Mouse (Mus musculus) forebrain, postnatal 0 days (tissue): Measurements from ENCODE around the gene Eme1. TPM values are rescaled to one million over a fixed set of nuclear protein-coding genes. Genes with fewer than 3 reads are reported as not detected.
"Not testable (repeated sequence)": the region's sequence is repeated elsewhere in the genome, so short reads cannot be mapped to it uniquely, and the experiment has no call there.

ENCODE experiments used
- ATAC-seq: fragments of 200-750 bp; cut with Nextera tagmentation; 2 replicates; pipeline ENCODE4 v1.8.0; 2017; ENCODE audit warnings: mild to moderate bottlenecking, moderate library complexity
- DNase-seq: peaks from one replicate; pipeline ENCODE4 v3.0.0-alpha.2; 2015
- H3K27ac ChIP-seq: fragments of 300-500 bp; sonication (generic); 2 replicates; pipeline ENCODE4 v1.5.1; 2014; ENCODE audit warnings: low read depth, mild to moderate bottlenecking, antibody characterized with exemption, low read length, moderate library complexity, mixed read lengths
- H3K27me3 ChIP-seq: fragments of 300-500 bp; sonication (generic); 2 replicates; pipeline ENCODE4 v1.6.1; 2014; ENCODE audit warnings: mild to moderate bottlenecking, low read length, mixed read lengths; ENCODE audit not compliant: insufficient read depth
- H3K36me3 ChIP-seq: fragments of 300-500 bp; sonication (generic); 2 replicates; pipeline ENCODE4 v1.6.1; 2014; ENCODE audit warnings: mild to moderate bottlenecking, moderate library complexity; ENCODE audit not compliant: insufficient read depth
- H3K4me1 ChIP-seq: fragments of 300-500 bp; sonication (generic); 2 replicates; pipeline ENCODE4 v1.6.1; 2014; ENCODE audit warnings: antibody characterized with exemption; ENCODE audit not compliant: insufficient read depth
- H3K4me2 ChIP-seq: fragments of 300-500 bp; sonication (generic); 2 replicates; pipeline ENCODE4 v1.6.1; 2014; ENCODE audit warnings: low read depth, mild to moderate bottlenecking, moderate library complexity
- H3K4me3 ChIP-seq: fragments of 300-500 bp; sonication (generic); 2 replicates; pipeline ENCODE4 v1.5.1; 2014; ENCODE audit warnings: low read depth, low read length, mixed read lengths
- H3K9ac ChIP-seq: fragments of 300-500 bp; sonication (generic); 2 replicates; pipeline ENCODE4 v1.6.1; 2014; ENCODE audit warnings: mild to moderate bottlenecking
- H3K9me3 ChIP-seq: fragments of 300-500 bp; sonication (generic); 2 replicates; pipeline ENCODE4 v1.6.1; 2016; ENCODE audit warnings: low read length
- CTCF ChIP-seq: sonication (generic); IDR thresholded peaks from 2 replicates; pipeline ENCODE4 v1.5.1; 2016; ENCODE audit warnings: antibody characterized with exemption, control low read depth, low read depth
- WGBS: fragments of 180-500 bp; shearing (Covaris S2); extraction: QIAGEN DNeasy Blood & Tissue Kit; methylation state at CpG from one replicate; pipeline ENCODE4 v1.1.7; 2014; 5-methylcytosine and 5-hydroxymethylcytosine counted together
- polyA plus RNA-seq: library from polyadenylated mRNA; unstranded; fragments of >200 nt; fragmentation: Nextera tagmentation; extraction: Ambion mirVana; gene quantifications from 2 replicates; pipeline ENCODE4 v1.2.1, GENCODE M21; 2015
- total RNA-seq: library from RNA; depleted of rRNA; stranded (reverse); fragments of >200 nt; gene quantifications from 2 replicates; pipeline ENCODE4 v1.2.3, GENCODE M21; 2014

The Eme1 gene
- total and polyA plus RNA-seq, 2 experiments from 2014 or later, result 1.4 to 2.4 TPM

DNA sequence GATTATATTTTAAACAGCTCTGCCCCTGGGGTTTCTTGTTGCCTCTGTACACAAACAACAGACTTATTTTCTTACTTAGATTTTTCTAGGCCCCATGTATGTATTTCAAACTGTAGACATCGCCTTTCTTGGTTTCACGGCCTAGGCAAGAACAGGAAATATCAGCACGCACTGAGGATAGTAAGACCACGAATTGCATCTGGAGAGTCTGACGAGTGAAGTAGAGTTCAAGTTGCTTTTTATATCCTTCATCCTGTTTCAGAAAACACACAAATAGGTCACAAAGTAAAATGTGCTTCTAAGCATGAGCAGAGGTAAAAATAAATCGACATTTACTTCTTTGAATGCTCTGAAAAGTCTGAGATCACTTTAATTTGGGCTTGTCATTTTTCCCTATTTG lies 41.7 kb upstream of the Eme1 start:
- no peaks in the 10 kb centered on the region for H3K27me3 ChIP-seq
- DNase-seq (no peak), ATAC-seq (no peak)
- no peak overlapping the region for H3K4me2 ChIP-seq
- no peaks in the 10 kb centered on the region for H3K4me1 ChIP-seq
- no peak for TF ChIP-seq CTCF
- H3K27ac ChIP-seq, result no peak overlapping the region
- 72% methylated on average over 6 of the region's 6 CpGs for WGBS
- H3K9ac ChIP-seq, result no peak overlapping the region
- H3K9me3 ChIP-seq, result no peaks in the 10 kb centered on the region
- H3K4me3 ChIP-seq, result no peak overlapping the region
- no peaks in the 10 kb centered on the region for H3K36me3 ChIP-seq

DNA sequence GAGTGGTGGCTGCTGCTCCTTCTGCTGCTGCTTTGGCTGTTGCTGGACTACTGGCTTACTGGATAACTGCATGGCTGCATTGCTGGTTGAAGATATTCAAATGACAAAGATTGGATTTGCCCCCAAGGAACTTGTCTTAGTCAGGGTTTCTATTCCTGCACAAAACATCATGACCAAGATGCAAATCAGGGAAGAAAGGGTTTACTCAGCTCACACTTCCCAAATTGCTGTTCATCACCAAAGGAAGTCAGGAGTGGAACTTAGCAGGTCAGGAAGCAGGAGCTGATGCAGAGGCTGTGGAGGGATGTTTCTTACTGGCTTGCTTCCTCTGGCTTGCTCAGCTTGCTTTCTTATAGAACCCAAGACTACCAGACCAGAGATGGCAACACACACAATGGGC lies 38.7 kb upstream of the Eme1 start:
- not testable (repeated sequence) for H3K27me3 ChIP-seq, H3K4me2 ChIP-seq, H3K4me1 ChIP-seq, H3K9ac ChIP-seq, H3K4me3 ChIP-seq, H3K36me3 ChIP-seq, ATAC-seq, DNase-seq, H3K9me3 ChIP-seq, H3K27ac ChIP-seq

DNA sequence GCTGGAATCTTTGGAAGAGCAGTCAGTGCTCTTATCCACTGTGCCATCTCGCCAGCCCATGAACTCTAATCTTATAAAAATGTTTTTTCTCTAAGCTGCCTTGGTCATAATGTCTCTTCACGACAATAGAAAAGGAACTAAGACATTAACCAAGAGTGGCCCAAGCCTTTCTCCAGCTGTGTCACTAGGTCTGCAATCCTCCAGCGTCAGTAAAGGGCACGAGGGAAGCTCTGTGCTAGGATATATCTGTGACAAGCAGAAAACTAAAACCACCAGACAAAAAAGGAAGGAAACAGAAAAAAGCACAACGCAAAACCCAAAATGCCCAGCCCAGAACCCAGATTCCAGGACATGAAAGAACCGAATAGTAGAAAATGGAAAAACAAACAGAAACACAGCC lies 33.4 kb upstream of the Eme1 start:
- Histone ChIP-seq H3K4me1 (no peaks in the 10 kb centered on the region), H3K4me3 (no peak overlapping the region), H3K9me3 (no peaks in the 10 kb centered on the region), H3K9ac (no peak overlapping the region), H3K27ac (no peak overlapping the region), H3K4me2 (no peak overlapping the region), H3K36me3 (no peaks in the 10 kb centered on the region), H3K27me3 (no peaks in the 10 kb centered on the region)
- no peak for ATAC-seq
- no peak for DNase-seq
- TF ChIP-seq CTCF, result no peak
- 85% methylated on average over 6 of the region's 6 CpGs for WGBS

DNA sequence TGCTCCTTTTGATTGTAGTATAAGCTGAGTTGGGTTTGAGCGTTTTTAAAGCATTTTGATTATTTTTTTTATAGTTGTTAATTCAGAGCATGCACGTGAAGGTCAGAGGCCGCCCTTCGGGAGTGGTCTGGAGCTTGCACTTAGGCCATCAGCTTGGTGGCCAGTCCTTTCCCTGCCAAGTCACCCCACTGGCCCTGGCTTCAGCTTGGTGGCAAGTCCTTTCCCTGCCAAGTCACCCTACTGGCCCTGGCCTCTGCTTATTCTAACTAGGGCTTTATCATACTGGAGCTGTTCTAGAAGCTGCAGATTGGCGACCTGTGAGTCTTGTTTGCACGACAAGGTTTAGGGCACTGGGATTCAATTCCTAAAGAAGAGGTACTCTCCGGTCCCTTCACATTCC lies 28.7 kb upstream of the Eme1 start:
- Histone ChIP-seq H3K4me1 (no peaks in the 10 kb centered on the region), H3K4me2 (no peak overlapping the region), H3K9ac (no peak overlapping the region), H3K9me3 (no peaks in the 10 kb centered on the region), H3K27me3 (no peaks in the 10 kb centered on the region), H3K36me3 (no peaks in the 10 kb centered on the region), H3K4me3 (no peak overlapping the region), H3K27ac (no peak overlapping the region)
- ATAC-seq (no peak), DNase-seq (no peak)
- no peak for TF ChIP-seq CTCF
- WGBS, result 85% methylated on average over 7 of the region's 7 CpGs

DNA sequence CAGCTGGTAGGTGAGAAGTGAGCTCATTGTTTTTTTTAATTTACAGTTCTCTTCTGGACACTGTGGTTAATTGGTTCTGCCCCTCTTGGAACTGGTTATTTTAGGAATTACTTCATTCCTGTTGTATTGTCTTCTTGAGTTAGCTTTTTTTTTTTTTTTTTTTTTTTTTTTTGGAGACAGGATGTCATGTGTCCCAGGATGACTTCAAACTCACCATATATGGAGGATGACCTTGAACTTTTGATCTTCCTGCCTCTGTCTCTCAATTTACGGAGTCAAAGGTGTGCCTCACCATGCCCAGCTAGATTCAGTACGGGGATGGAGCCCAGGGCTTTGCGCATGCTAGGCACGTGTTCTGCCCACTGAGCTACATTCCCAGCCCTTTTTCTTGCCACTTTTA lies 27.9 kb upstream of the Eme1 start:
- no peaks in the 10 kb centered on the region for H3K36me3 ChIP-seq
- DNase-seq (no peak), ATAC-seq (no peak)
- no peaks in the 10 kb centered on the region for H3K27me3 ChIP-seq
- H3K4me2 ChIP-seq, result no peak overlapping the region
- WGBS, result 87% methylated on average over 4 of the region's 4 CpGs
- TF ChIP-seq CTCF, result no peak
- H3K4me1 ChIP-seq, result peaks cover under 1% of the 10 kb centered on the region; the same call in 1 of the 2 replicates
- H3K4me3 ChIP-seq, result no peak overlapping the region
- H3K9me3 ChIP-seq, result no peaks in the 10 kb centered on the region
- H3K9ac ChIP-seq, result no peak overlapping the region
- H3K27ac ChIP-seq, result no peak overlapping the region

DNA sequence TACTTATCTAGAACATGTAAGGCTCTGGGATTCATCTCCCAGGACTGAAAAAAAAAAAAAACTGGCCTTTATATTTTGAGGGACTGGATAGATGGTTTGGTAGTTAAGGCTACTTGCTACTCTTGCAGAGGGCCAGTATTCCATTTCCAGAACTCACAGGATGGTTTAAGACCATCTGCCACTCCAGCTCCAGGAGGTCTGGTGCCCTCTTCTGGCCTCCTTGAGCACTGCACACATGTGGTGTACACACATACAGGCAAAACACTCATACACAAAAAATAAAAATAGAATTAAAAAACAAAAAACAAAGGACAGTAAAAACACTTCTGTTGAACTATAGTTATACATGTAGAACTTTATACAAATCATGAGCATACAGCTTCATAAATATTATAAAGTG lies 26.9 kb upstream of the Eme1 start:
- Histone ChIP-seq H3K4me2 (no peak overlapping the region), H3K36me3 (no peaks in the 10 kb centered on the region), H3K27me3 (no peaks in the 10 kb centered on the region), H3K4me1 (peaks cover 8% of the 10 kb centered on the region), H3K9me3 (no peaks in the 10 kb centered on the region), H3K27ac (no peak overlapping the region), H3K9ac (no peak overlapping the region), H3K4me3 (no peak overlapping the region)
- DNase-seq (no peak), ATAC-seq (no peak)
- TF ChIP-seq CTCF, result 0 out of 2 replicates have a peak, but pooled peaks have one; percentile 13

DNA sequence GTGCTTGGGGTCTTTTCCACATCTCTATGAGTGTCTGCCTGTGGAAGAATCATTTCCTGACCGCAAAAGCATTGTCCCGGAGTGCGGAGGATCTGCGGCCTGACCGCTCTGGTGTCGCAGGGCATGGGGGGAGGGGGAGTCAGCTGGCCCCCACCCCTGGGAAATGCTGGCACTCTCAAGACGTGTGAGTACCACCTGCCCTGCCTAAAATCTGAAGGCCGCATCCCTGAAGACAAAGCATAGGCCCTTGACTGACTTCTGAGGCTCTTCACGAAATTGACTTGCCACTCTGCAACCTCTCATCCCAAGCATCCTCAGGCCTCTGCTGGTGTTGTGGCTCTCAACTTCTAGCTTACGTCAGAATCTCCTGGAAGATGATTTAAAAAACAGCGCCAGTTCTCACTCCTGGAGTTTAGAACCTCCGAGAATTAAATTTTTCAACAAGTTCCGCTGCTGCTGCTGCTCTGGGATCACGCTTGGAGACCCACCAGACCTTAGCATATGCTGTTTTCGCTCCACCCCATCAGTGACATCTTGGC lies 23.9 kb upstream of the Eme1 start:
- no peak for DNase-seq
- H3K9ac ChIP-seq, result peak overlapping the region; percentile 97
- H3K36me3 ChIP-seq, result no peaks in the 10 kb centered on the region
- TF ChIP-seq CTCF, result no peak
- H3K4me1 ChIP-seq, result peaks cover 10% of the 10 kb centered on the region
- no peaks in the 10 kb centered on the region for H3K27me3 ChIP-seq
- WGBS, result 23% methylated on average over 15 of the region's 15 CpGs
- peak overlapping the region; percentile 87 for H3K4me3 ChIP-seq
- ATAC-seq, result peak; percentile 44
- H3K27ac ChIP-seq, result peak overlapping the region; percentile 62; the same call in 1 of the 2 replicates
- peak overlapping the region; percentile 76 for H3K4me2 ChIP-seq
- no peaks in the 10 kb centered on the region for H3K9me3 ChIP-seq
